Mouse (Mus musculus) liver, embryonic 14.5 days (tissue): ENCODE results near the gene Trip12.

Experiments used
- CTCF ChIP-seq: IDR thresholded peaks from 2 replicates; pipeline ENCODE4 v1.5.1; 2016; ENCODE audit warnings: antibody characterized with exemption, low read depth, control low read depth
- EP300 ChIP-seq: IDR thresholded peaks from 2 replicates; pipeline ENCODE4 v1.6.1; 2016; ENCODE audit warnings: antibody characterized with exemption, low read depth

DNA sequence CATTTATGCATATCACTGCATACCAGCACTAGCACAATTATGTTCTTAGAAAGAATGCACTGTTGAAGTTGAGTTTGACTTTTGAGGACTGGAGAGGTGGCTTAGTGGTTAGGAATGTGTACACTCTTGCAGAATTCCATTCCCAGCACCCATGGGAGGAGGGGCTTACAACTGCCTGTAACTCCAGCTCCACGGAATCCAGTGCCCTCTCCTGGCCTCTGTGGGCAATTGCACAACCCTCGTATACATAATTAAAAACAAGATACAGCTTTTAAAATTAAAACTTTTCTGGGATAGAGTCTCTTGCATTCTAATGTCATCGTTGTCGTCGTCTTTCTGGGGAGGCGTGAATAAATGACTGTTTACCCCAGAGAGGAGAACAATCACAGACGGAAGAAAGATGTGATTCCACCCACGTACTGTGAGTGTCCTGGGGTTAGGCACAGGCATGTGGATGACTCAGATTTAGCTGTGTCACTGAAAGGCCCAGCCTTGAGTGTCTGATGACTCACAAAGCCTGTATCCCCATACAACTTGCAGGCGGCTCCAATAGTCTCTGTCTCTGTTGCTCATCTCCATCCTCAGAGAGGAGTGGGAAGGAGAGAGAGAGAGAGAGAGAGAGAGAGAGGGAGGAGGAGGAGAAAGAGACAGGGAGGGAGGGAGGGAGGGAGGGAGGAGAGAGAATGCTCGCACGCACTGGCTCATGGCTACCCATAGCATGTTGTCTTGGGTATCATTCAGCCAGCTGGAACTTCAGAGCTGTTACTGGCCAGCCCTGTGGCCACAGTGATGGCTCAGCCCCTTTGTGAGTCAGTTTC is 41.1 kb upstream of the Trip12 start:
- TF ChIP-seq CTCF (peak; percentile 52), EP300 (no peak)
